Mouse (Mus musculus): Measurements from ENCODE around the gene Edaradd. TPM values are rescaled to one million over a fixed set of nuclear protein-coding genes. Genes with fewer than 3 reads are reported as not detected.

Edaradd gene
- polyA plus RNA-seq, 1 experiment from 2014 or later = 1.1 TPM

- DNase-seq (ENCODE audit: low spot score) = peak; percentile 22
- 38% methylated on average over 11 of the region's 11 CpGs for WGBS
- Histone ChIP-seq H3K27me3 (ENCODE audit: insufficient read depth, poor library complexity, severe bottlenecking) (no peaks in the 10 kb centered on the region), H3K36me3 (no peaks in the 10 kb centered on the region), H3K4me1 (replicated peaks) (peaks cover 12% of the 10 kb centered on the region), H3K9me3 (no peaks in the 10 kb centered on the region), H3K4me3 (no peak overlapping the region), H3K27ac (peak overlapping the region; percentile 50)
Observed at GRCm38 (mm10) chr13:12503238-12503751, 16.9 kb downstream of the Edaradd start.

GRCm38 (mm10) chr13:12502665-12503237 is 17.5 kb downstream of the Edaradd start:
- WGBS = 52% methylated on average over 4 of the region's 4 CpGs
- H3K4me1 ChIP-seq (replicated peaks) = peaks cover 12% of the 10 kb centered on the region
- no peaks in the 10 kb centered on the region for H3K27me3 ChIP-seq (ENCODE audit: insufficient read depth, poor library complexity, severe bottlenecking)
- DNase-seq (ENCODE audit: low spot score) = peak; percentile 5
- no peaks in the 10 kb centered on the region for H3K36me3 ChIP-seq
- H3K27ac ChIP-seq = peak overlapping the region; percentile 50
- no peaks in the 10 kb centered on the region for H3K9me3 ChIP-seq
- no peak overlapping the region for H3K4me3 ChIP-seq

DNA sequence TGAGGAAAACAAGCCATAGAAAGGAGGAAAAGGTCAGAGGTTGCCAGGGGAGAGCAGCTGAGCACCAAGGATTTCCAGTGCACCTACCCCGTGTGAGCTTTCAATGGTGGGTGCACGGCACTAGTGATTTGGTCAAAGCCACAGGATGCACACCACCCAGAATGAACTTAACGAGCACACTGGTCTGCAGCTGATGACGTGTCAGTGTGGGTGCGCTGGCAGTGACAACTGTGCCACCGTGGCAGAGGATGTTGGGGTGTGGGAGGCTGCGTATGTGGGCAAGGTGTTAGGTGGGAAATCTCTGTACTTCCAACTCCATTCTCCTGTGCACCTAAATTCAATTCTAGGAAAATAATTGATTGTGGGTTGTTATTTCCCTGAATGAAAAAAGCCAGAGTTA is 21.1 kb downstream of the Edaradd start:
- no peak overlapping the region for H3K27ac ChIP-seq
- WGBS = 90% methylated on average over 7 of the region's 7 CpGs
- peaks cover 12% of the 10 kb centered on the region for H3K4me1 ChIP-seq (replicated peaks)
- DNase-seq (ENCODE audit: low spot score) = no peak
- no peaks in the 10 kb centered on the region for H3K27me3 ChIP-seq (ENCODE audit: insufficient read depth, poor library complexity, severe bottlenecking)
- no peaks in the 10 kb centered on the region for H3K9me3 ChIP-seq
- no peak overlapping the region for H3K4me3 ChIP-seq
- H3K36me3 ChIP-seq = no peaks in the 10 kb centered on the region

DNA sequence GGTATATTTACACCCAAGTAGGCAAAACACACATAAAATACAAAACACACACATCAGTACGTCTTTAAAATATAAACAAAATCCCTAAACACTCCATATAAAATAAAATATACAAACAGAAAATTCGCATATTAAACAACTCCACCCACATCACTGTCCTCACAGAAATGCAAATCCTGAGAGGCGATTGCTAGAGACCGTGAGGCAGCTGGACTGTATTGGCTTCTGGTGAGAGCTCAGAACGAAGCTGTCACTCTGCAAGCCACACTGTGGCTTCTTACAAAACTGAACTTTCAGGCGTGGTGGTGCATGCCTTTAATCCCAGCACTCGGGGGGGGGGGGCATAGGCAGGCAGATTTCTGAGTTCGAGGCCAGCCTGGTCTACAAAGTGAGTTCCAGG is 22.4 kb downstream of the Edaradd start:
- 59% methylated on average over 8 of the region's 8 CpGs for WGBS

DNA sequence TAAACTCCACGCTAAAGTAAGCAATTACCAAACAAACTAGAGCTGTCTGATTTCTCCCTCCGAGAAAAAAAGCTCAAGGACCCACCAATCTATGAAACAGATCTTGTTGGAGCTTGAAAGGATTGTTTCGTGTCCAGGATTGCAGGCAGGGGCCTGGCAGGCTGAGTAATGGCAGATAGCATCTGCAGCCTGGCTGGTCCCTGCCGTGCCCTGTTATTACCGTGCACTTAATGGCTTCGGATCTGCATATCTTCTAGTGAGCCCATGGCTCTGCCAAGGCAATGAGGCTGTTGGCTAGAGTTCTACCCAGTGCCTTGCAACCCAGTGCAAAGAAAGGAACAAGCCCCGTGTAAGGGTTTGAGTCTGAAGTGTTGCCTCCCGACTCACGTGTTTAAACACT is 25.5 kb downstream of the Edaradd start:
- whole genome bisulfite sequencing = 92% methylated on average over 9 of the region's 9 CpGs
- Histone ChIP-seq H3K36me3 (no peaks in the 10 kb centered on the region), H3K4me1 (replicated peaks) (no peaks in the 10 kb centered on the region), H3K27ac (no peak overlapping the region), H3K4me3 (no peak overlapping the region), H3K27me3 (ENCODE audit: insufficient read depth, poor library complexity, severe bottlenecking) (no peaks in the 10 kb centered on the region), H3K9me3 (no peaks in the 10 kb centered on the region)
- DNase-seq (ENCODE audit: low spot score) = no peak

More for the DNA sequence above, 22.4 kb downstream of the Edaradd start:
- peaks cover 3% of the 10 kb centered on the region; the same call in 1 of the 2 replicates for H3K4me1 ChIP-seq (replicated peaks)
- DNase-seq (ENCODE audit: low spot score) = no peak
- H3K4me3 ChIP-seq = no peak overlapping the region
- H3K27me3 ChIP-seq (ENCODE audit: insufficient read depth, poor library complexity, severe bottlenecking) = no peaks in the 10 kb centered on the region
- H3K36me3 ChIP-seq = no peaks in the 10 kb centered on the region
- H3K9me3 ChIP-seq = no peaks in the 10 kb centered on the region
- no peak overlapping the region for H3K27ac ChIP-seq

DNA sequence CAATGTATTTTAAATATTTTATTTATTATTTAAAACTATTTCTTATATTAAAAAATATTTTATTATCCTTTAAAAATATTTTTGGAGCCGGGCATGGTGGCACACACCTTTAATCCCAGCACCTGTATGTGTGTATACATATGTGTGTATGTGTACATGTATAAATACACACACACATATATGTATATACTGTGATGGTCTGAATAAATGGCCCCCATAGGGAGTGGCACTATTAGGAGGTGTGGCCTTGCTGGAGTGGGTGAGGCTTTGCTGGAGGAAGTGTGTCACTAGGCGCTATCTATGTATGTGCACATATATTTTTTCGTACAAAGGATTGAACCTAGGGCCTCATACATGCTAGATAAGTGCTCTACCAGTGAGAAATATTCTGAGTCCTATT is 27.7 kb downstream of the Edaradd start:
- H3K4me1 ChIP-seq (replicated peaks) = no peaks in the 10 kb centered on the region
- H3K4me3 ChIP-seq = no peak overlapping the region
- no peaks in the 10 kb centered on the region for H3K36me3 ChIP-seq
- H3K9me3 ChIP-seq = no peaks in the 10 kb centered on the region
- DNase-seq (ENCODE audit: low spot score) = no peak
- no peak overlapping the region for H3K27ac ChIP-seq
- WGBS = 88% methylated on average over 3 of the region's 3 CpGs
- H3K27me3 ChIP-seq (ENCODE audit: insufficient read depth, poor library complexity, severe bottlenecking) = no peaks in the 10 kb centered on the region

DNA sequence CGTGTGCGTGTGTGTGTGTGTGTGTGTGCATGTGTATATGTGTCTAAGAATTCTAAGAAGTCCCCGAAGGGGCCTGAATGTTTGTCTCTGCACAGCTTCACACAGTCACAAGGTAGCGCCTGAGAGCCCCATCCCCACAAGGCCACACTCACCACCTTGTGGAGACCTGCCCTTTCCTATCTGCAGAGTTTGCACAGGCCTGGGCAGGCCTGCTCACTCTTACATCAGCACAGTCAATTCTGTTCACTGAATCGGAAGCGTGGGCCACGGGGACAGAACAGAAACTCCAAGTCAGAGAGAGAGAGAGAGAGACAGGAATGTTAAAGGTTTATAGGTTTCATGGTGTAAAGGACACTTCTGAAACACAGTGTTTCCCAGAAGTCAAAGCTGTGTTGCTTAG is 34.6 kb downstream of the Edaradd start:
- H3K27ac ChIP-seq = no peak overlapping the region
- WGBS = 88% methylated on average over 7 of the region's 7 CpGs
- no peaks in the 10 kb centered on the region for H3K4me1 ChIP-seq (replicated peaks)
- H3K36me3 ChIP-seq = no peaks in the 10 kb centered on the region
- no peaks in the 10 kb centered on the region for H3K27me3 ChIP-seq (ENCODE audit: insufficient read depth, poor library complexity, severe bottlenecking)
- no peak for DNase-seq (ENCODE audit: low spot score)
- H3K4me3 ChIP-seq = no peak overlapping the region
- no peaks in the 10 kb centered on the region for H3K9me3 ChIP-seq

DNA sequence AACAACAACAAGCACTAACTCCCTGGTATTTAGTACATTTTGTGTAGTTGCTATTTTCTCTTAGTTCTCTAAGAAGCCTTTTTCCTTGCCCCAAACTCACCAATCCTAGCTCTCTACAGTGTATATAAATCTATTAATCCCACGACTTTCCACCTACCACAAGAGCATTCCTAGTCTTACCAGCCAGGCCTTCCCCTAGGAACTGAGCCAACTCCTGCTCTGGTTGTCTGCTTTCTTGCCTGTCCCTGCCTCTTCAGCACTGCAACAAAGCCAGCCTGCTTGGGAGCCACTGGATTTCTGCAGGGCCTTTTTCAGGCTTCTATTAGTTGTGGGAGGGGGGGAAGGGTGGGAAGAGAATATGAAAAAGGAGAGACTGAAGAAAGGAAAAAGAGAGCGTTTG is 35.0 kb downstream of the Edaradd start:
- no peak for DNase-seq (ENCODE audit: low spot score)
- Histone ChIP-seq H3K27ac (no peak overlapping the region), H3K4me1 (replicated peaks) (no peaks in the 10 kb centered on the region), H3K27me3 (ENCODE audit: insufficient read depth, poor library complexity, severe bottlenecking) (no peaks in the 10 kb centered on the region), H3K9me3 (no peaks in the 10 kb centered on the region), H3K4me3 (no peak overlapping the region), H3K36me3 (no peaks in the 10 kb centered on the region)
- 80% methylated on average over 2 of the region's 2 CpGs for WGBS

GRCm38 (mm10) chr13:12479802-12480201 is 40.4 kb downstream of the Edaradd start:
- Histone ChIP-seq H3K27ac (no peak overlapping the region), H3K9me3 (no peaks in the 10 kb centered on the region), H3K36me3 (no peaks in the 10 kb centered on the region), H3K27me3 (ENCODE audit: insufficient read depth, poor library complexity, severe bottlenecking) (no peaks in the 10 kb centered on the region), H3K4me3 (no peak overlapping the region), H3K4me1 (replicated peaks) (no peaks in the 10 kb centered on the region)
- WGBS = 84% methylated on average over 6 of the region's 6 CpGs
- DNase-seq (ENCODE audit: low spot score) = no peak

DNA sequence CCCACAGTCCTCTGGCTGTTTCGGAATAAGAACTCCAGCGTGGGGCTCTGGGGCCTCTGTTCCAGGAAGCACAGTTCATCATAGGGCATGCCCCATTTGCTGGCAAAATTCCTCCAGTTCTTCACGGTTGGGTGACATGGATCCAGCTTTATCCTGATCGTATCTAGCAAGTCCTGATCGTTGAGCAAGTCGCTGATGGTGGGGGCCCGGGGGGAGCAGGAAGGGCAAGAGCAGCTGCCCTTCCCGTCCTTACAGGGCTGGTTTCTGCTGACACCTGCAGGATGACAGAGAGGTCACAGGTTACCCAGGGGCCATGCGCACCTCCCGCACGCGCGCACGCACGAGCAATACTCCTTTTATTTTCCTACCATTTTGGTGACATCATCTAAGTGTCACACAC is 41.9 kb downstream of the Edaradd start:
- DNase-seq (ENCODE audit: low spot score) = no peak
- no peak overlapping the region for H3K4me3 ChIP-seq
- WGBS = 86% methylated on average over 15 of the region's 15 CpGs
- H3K27me3 ChIP-seq (ENCODE audit: insufficient read depth, poor library complexity, severe bottlenecking) = no peaks in the 10 kb centered on the region
- no peaks in the 10 kb centered on the region for H3K9me3 ChIP-seq
- H3K4me1 ChIP-seq (replicated peaks) = no peaks in the 10 kb centered on the region
- H3K27ac ChIP-seq = no peak overlapping the region
- no peaks in the 10 kb centered on the region for H3K36me3 ChIP-seq

- H3K36me3 ChIP-seq = no peaks in the 10 kb centered on the region
- no peaks in the 10 kb centered on the region for H3K27me3 ChIP-seq (ENCODE audit: insufficient read depth, poor library complexity, severe bottlenecking)
- H3K4me1 ChIP-seq (replicated peaks) = no peaks in the 10 kb centered on the region
- WGBS = 92% methylated on average over 4 of the region's 4 CpGs
- no peak for DNase-seq (ENCODE audit: low spot score)
- H3K27ac ChIP-seq = no peak overlapping the region
- H3K9me3 ChIP-seq = no peaks in the 10 kb centered on the region
- no peak overlapping the region for H3K4me3 ChIP-seq
Observed at GRCm38 (mm10) chr13:12476886-12477285, 43.4 kb downstream of the Edaradd start.

DNA sequence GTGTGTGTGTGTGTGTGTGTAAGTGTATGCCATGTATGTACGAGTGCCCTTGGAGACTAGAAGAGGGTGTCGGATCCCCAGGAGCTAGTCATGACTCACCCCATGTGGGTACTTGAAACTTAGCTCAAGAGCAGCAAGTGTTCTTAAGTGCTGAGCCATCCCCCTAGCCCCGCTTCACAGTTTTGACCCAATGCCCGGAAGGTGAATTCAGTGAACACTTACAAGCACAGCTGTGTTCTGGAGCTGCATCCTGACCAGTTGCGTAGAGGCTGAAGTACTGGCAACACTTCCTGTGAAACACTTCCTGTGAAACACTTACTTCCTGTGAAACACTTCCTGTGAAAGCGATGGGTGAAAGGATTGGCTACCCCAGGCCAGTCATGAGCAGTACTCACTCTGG is 45.0 kb downstream of the Edaradd start:
- no peak overlapping the region for H3K27ac ChIP-seq
- whole genome bisulfite sequencing = 91% methylated on average over 6 of the region's 6 CpGs
- no peaks in the 10 kb centered on the region for H3K36me3 ChIP-seq
- H3K4me3 ChIP-seq = no peak overlapping the region
- no peaks in the 10 kb centered on the region for H3K4me1 ChIP-seq (replicated peaks)
- H3K9me3 ChIP-seq = no peaks in the 10 kb centered on the region
- H3K27me3 ChIP-seq (ENCODE audit: insufficient read depth, poor library complexity, severe bottlenecking) = no peaks in the 10 kb centered on the region
- DNase-seq (ENCODE audit: low spot score) = no peak

- Histone ChIP-seq H3K4me3 (no peak overlapping the region), H3K36me3 (no peaks in the 10 kb centered on the region), H3K9me3 (no peaks in the 10 kb centered on the region), H3K27ac (no peak overlapping the region), H3K4me1 (replicated peaks) (no peaks in the 10 kb centered on the region), H3K27me3 (ENCODE audit: insufficient read depth, poor library complexity, severe bottlenecking) (no peaks in the 10 kb centered on the region)
- 40% methylated on average over 8 of the region's 8 CpGs for WGBS
- peak; percentile 72 for DNase-seq (ENCODE audit: low spot score)
Observed at GRCm38 (mm10) chr13:12473724-12474378, 46.4 kb downstream of the Edaradd start.

Data from hindbrain, embryonic 10.5 days (tissue).